Mouse (Mus musculus): Measurements from ENCODE around the gene Hspb6. TPM values are rescaled to one million over a fixed set of nuclear protein-coding genes. Genes with fewer than 3 reads are reported as not detected.

Gene Hspb6
- 6.5 TPM for polyA plus RNA-seq (2014; fragmentation: Illumina TruSeq; extraction: RNeasy Lipid Tissue Mini Kit (QIAGEN cat#74804); ENCODE audit: low read depth, low replicate concordance)

DNA sequence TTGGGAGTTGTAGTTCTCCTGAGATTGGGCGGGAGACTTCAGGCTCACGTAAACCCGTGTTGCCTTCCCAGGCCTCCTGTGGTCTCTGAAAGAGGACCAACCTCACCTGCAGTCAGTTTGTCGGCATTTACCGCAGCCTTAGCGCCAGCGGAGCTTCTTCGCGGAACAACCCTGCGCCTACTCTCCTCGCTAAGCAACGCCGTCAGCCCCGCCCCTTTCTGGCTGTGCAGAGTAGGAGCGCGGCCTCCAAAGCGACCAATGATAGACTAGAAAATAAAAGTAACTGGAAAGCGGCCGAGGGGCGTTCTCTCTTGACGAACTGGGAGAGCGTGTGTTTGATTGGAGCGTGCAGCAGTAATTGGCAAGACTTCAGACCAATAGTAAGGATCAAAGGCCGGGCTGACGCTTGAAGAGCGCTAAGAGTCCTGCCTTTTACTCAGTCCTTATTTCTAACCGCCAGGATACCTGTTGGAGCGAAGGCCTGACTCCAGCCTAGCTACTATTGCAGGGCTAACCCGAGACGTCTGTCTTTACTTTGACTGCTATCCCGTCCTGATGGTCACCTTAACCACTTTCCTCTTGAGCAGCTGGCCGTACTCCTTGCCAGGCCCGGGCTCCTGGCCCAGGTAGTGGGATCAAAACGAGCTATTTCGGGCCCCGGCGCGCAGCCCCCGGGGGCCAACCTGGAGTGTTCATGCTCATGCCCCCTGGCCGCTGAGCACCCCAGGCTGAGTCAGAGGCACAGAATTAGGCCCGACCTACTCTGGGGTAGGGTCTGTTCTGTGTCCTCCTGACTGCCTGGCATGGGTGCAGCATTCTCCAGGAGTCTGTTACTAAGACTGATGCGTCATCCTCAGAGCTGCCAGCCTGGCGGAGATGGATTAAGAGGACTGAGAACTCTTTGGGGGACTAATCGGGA is at the start of gene Hspb6, which contains the start of gene Proser3:
Gene Hspb6, plus strand, starts transcription at position 77 of the 919 bp plus-strand sequence.
Gene Proser3, minus strand, starts transcription at position 198 of the 919 bp plus-strand sequence.

DNA sequence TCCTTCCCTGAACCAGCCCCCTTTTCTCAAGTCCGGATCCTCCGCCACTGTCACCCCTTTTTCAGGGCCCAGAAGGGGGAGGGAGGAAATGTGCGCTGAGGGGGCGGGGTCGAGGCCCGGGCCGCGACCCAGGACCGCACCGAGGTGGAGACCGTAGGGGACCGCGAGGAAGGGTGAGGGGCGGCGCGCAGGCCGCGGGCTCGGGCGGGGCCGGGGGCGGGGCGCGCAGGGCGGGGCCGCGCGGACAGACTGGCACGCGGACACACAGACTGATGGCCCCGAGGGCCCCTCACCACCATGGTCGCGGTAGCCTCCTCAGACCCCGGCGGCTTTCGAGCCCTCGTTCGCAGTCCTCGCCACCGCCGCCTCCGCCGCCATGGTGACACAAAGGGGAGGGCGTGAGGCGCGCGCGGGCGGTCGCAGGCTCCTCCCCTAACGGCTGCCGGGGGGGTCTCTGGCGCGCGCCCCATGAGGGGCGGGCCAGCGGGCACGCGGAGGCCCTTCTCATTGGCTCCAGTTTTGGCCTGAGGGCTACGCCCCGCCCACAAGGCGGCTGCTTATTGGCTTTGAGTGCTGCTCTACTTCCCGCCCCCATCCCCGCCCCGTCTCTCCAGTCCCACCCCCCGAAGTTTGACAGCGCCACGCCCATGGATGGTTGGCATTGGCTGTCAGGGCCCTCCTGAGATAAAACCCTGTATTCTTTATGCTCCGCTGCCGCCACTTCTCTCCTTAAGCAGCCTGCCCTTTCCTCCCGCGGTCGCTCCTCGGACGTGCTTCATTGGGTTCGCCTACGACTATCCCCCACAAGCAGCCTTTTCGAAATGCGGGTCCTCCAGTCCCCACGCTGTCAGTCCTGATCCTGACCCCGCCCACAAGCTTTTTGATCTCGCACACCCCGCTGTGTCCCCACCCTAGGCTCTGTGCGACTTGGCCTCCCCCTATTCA is 17.1 kb upstream of the Hspb6 start, which contains the start of gene Arhgap33:
Gene Arhgap33, minus strand, starts transcription at position 428 of the 945 bp plus-strand sequence.

DNA sequence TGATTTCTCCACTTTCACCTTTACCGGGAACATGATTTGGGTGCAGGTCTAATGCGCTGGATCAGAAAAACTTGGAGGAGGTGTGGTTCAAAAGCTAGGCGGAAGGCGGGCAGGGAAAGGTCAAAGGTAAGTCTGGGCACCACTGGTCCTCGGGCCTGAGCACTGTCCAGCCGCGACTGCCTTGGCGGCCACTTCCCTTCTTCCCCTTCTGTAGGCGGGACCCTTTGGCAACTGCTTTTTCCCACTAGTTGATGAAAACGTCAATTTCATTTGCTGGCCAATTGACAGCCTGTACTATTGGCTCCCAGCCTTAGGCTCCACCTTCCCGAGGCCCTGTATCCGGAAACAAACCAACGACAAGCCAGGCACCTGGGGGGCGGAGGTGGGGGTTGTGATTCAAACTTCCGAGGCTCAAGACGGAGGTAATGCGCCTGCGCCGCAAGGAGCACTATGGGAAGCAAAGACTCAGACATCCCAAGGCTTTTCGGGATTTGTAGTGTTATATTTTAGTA is 7.5 kb downstream of the Hspb6 start, which contains the start of gene Lin37:
Gene Lin37, minus strand, starts transcription at position 396 of the 512 bp plus-strand sequence.

DNA sequence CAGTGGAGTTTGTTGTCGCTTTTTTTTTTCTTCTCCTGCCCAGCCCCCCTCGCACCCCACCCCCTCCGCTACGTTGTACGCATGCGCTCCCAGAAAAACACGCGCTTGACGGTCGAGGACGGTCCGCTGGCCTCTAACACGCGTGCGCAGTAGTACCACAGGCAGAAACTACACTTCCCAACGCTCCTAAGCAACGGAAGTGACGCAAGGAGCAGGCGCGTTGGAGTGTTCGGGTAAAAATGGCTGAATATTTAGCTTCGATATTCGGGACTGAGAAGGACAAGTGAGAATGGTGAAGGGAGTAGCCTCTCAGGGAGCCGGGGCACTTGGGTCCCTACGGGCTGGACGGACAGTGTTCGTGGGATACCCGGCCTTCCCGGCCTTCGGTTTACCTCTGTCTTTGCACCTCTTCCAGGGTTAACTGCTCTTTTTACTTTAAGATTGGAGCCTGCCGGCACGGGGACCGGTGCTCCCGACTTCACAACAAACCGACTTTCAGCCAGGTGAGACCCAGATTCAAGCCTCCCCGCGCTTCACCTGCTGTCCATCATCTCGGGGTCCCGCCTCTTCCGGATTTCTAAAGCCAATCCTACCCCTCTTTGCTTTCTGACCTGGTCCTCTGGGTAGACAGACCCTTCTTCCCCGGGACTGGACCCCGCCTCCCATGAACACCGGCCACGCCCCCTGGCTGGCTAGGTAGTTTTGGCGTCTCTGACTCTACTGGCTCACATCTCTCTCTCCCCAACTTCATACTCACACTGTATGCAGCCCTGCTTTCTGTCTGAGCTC is 11.3 kb downstream of the Hspb6 start, which contains the start of the genes U2af1l4, Gm49396 and Psenen:
Gene U2af1l4, plus strand, starts transcription at position 185 of the 789 bp plus-strand sequence.
Gene Gm49396, plus strand, starts transcription at position 228 of the 789 bp plus-strand sequence.
Gene Psenen, minus strand, starts transcription at position 511 of the 789 bp plus-strand sequence.

GRCm38 (mm10) chr7:30564970-30565571 is 13.1 kb downstream of the Hspb6 start, which contains the start of gene Igflr1:
Gene Igflr1, plus strand, starts transcription at chr7:30565427.

DNA sequence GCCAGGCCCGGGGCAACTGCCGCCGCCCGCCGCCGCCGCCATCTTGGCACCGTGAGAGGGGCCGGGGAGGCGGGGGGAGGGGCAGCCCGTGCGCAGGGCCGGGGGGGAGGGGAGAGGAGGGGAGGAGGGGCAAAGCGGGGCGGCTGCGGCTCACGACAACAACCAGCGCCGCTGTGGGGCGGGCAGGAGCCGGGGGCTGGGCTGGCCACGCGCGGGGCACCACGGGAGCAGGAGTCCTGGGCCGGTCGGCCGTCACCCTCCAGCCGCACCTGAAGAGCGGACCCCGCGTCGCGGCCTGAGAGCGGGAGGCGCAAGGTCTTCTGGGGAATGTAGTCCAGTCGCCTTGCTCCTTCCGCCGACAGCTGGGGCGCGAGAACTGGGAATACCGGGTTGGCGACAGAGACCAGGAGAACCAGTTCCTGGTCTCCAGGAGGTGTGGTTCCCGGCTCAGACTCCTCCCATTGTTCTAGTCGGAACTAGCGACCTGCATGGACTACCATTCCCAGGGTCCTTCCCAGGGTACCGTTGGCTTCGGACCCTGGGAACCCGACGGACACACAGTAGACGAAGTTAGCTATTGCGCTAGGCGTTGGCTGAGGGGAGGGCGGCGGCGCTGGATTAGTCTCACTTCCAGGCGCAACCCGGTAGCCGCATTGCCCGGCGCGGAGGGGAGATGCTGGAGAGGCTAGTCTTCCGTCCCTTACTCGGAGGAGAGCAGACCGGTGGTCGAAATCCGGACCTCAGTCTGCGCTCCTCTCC is 36.9 kb downstream of the Hspb6 start, which contains the start of gene Kmt2b:
Gene Kmt2b, minus strand, starts transcription at position 51 of the 759 bp plus-strand sequence.

GRCm38 (mm10) chr7:30598786-30599185 is 46.8 kb downstream of the Hspb6 start, which contains the start of gene Zbtb32:
Gene Zbtb32, minus strand, starts transcription at chr7:30598909.

Other genes starting within 250 kb of the Hspb6 start
- 4.7 TPM for gene Alkbh6, start 243.5 kb upstream of the Hspb6 start, polyA plus RNA-seq (2014; fragmentation: Illumina TruSeq; extraction: RNeasy Lipid Tissue Mini Kit (QIAGEN cat#74804); ENCODE audit: low read depth, low replicate concordance)
- gene Syne4, start 237.4 kb upstream of the Hspb6 start, polyA plus RNA-seq (2014; fragmentation: Illumina TruSeq; extraction: RNeasy Lipid Tissue Mini Kit (QIAGEN cat#74804); ENCODE audit: low read depth, low replicate concordance), result 5.0 TPM
- gene E130208F15Rik, start 230.4 kb upstream of the Hspb6 start, polyA plus RNA-seq (2014; fragmentation: Illumina TruSeq; extraction: RNeasy Lipid Tissue Mini Kit (QIAGEN cat#74804); ENCODE audit: low read depth, low replicate concordance), result 1.4 TPM
- 5.7 TPM for gene Sdhaf1, start 228.3 kb upstream of the Hspb6 start, polyA plus RNA-seq (2014; fragmentation: Illumina TruSeq; extraction: RNeasy Lipid Tissue Mini Kit (QIAGEN cat#74804); ENCODE audit: low read depth, low replicate concordance)
- gene Lrfn3, start 189.4 kb upstream of the Hspb6 start, polyA plus RNA-seq (2014; fragmentation: Illumina TruSeq; extraction: RNeasy Lipid Tissue Mini Kit (QIAGEN cat#74804); ENCODE audit: low read depth, low replicate concordance), result 0.69 TPM
- 0.97 TPM for gene Tyrobp, start 138.4 kb upstream of the Hspb6 start, polyA plus RNA-seq (2014; fragmentation: Illumina TruSeq; extraction: RNeasy Lipid Tissue Mini Kit (QIAGEN cat#74804); ENCODE audit: low read depth, low replicate concordance)
- gene Hcst, start 132.3 kb upstream of the Hspb6 start, polyA plus RNA-seq (2014; fragmentation: Illumina TruSeq; extraction: RNeasy Lipid Tissue Mini Kit (QIAGEN cat#74804); ENCODE audit: low read depth, low replicate concordance), result not detected
- not detected for gene Nfkbid, start 130.4 kb upstream of the Hspb6 start, polyA plus RNA-seq (2014; fragmentation: Illumina TruSeq; extraction: RNeasy Lipid Tissue Mini Kit (QIAGEN cat#74804); ENCODE audit: low read depth, low replicate concordance)
- 1.6 TPM for gene Aplp1, start 106.6 kb upstream of the Hspb6 start, polyA plus RNA-seq (2014; fragmentation: Illumina TruSeq; extraction: RNeasy Lipid Tissue Mini Kit (QIAGEN cat#74804); ENCODE audit: low read depth, low replicate concordance)
- gene Kirrel2, start 94.5 kb upstream of the Hspb6 start, polyA plus RNA-seq (2014; fragmentation: Illumina TruSeq; extraction: RNeasy Lipid Tissue Mini Kit (QIAGEN cat#74804); ENCODE audit: low read depth, low replicate concordance), result not detected
- gene Nphs1, start 93.9 kb upstream of the Hspb6 start, polyA plus RNA-seq (2014; fragmentation: Illumina TruSeq; extraction: RNeasy Lipid Tissue Mini Kit (QIAGEN cat#74804); ENCODE audit: low read depth, low replicate concordance), result 3.5 TPM
- 2.5 TPM for gene Prodh2, start 58.6 kb upstream of the Hspb6 start, polyA plus RNA-seq (2014; fragmentation: Illumina TruSeq; extraction: RNeasy Lipid Tissue Mini Kit (QIAGEN cat#74804); ENCODE audit: low read depth, low replicate concordance)
- gene Arhgap33, start 17.1 kb upstream of the Hspb6 start, polyA plus RNA-seq (2014; fragmentation: Illumina TruSeq; extraction: RNeasy Lipid Tissue Mini Kit (QIAGEN cat#74804); ENCODE audit: low read depth, low replicate concordance), result 0.12 TPM
- 0.81 TPM for gene Proser3, start 121 bp downstream of the Hspb6 start, polyA plus RNA-seq (2014; fragmentation: Illumina TruSeq; extraction: RNeasy Lipid Tissue Mini Kit (QIAGEN cat#74804); ENCODE audit: low read depth, low replicate concordance)
- not detected for gene Lin37, start 7.7 kb downstream of the Hspb6 start, polyA plus RNA-seq (2014; fragmentation: Illumina TruSeq; extraction: RNeasy Lipid Tissue Mini Kit (QIAGEN cat#74804); ENCODE audit: low read depth, low replicate concordance)
- gene U2af1l4, start 11.1 kb downstream of the Hspb6 start, polyA plus RNA-seq (2014; fragmentation: Illumina TruSeq; extraction: RNeasy Lipid Tissue Mini Kit (QIAGEN cat#74804); ENCODE audit: low read depth, low replicate concordance), result 15.9 TPM
- 2.1 TPM for gene Gm49396, start 11.2 kb downstream of the Hspb6 start, polyA plus RNA-seq (2014; fragmentation: Illumina TruSeq; extraction: RNeasy Lipid Tissue Mini Kit (QIAGEN cat#74804); ENCODE audit: low read depth, low replicate concordance)
- gene Psenen, start 11.4 kb downstream of the Hspb6 start, polyA plus RNA-seq (2014; fragmentation: Illumina TruSeq; extraction: RNeasy Lipid Tissue Mini Kit (QIAGEN cat#74804); ENCODE audit: low read depth, low replicate concordance), result 24.8 TPM
- not detected for gene Igflr1, start 13.2 kb downstream of the Hspb6 start, polyA plus RNA-seq (2014; fragmentation: Illumina TruSeq; extraction: RNeasy Lipid Tissue Mini Kit (QIAGEN cat#74804); ENCODE audit: low read depth, low replicate concordance)
- gene Kmt2b, start 36.5 kb downstream of the Hspb6 start, polyA plus RNA-seq (2014; fragmentation: Illumina TruSeq; extraction: RNeasy Lipid Tissue Mini Kit (QIAGEN cat#74804); ENCODE audit: low read depth, low replicate concordance), result 2.1 TPM
- gene Zbtb32, start 46.7 kb downstream of the Hspb6 start, polyA plus RNA-seq (2014; fragmentation: Illumina TruSeq; extraction: RNeasy Lipid Tissue Mini Kit (QIAGEN cat#74804); ENCODE audit: low read depth, low replicate concordance), result not detected
- gene Upk1a, start 60.7 kb downstream of the Hspb6 start, polyA plus RNA-seq (2014; fragmentation: Illumina TruSeq; extraction: RNeasy Lipid Tissue Mini Kit (QIAGEN cat#74804); ENCODE audit: low read depth, low replicate concordance), result not detected
- gene Cox6b1, start 74.0 kb downstream of the Hspb6 start, polyA plus RNA-seq (2014; fragmentation: Illumina TruSeq; extraction: RNeasy Lipid Tissue Mini Kit (QIAGEN cat#74804); ENCODE audit: low read depth, low replicate concordance), result 1,773 TPM
- gene Etv2, start 83.7 kb downstream of the Hspb6 start, polyA plus RNA-seq (2014; fragmentation: Illumina TruSeq; extraction: RNeasy Lipid Tissue Mini Kit (QIAGEN cat#74804); ENCODE audit: low read depth, low replicate concordance), result not detected
- 0.40 TPM for gene Rbm42, start 98.1 kb downstream of the Hspb6 start, polyA plus RNA-seq (2014; fragmentation: Illumina TruSeq; extraction: RNeasy Lipid Tissue Mini Kit (QIAGEN cat#74804); ENCODE audit: low read depth, low replicate concordance)
- 1.5 TPM for gene Haus5, start 112.8 kb downstream of the Hspb6 start, polyA plus RNA-seq (2014; fragmentation: Illumina TruSeq; extraction: RNeasy Lipid Tissue Mini Kit (QIAGEN cat#74804); ENCODE audit: low read depth, low replicate concordance)
- not detected for gene Pmis2, start 119.4 kb downstream of the Hspb6 start, polyA plus RNA-seq (2014; fragmentation: Illumina TruSeq; extraction: RNeasy Lipid Tissue Mini Kit (QIAGEN cat#74804); ENCODE audit: low read depth, low replicate concordance)
- not detected for gene 2200002J24Rik, start 146.7 kb downstream of the Hspb6 start, polyA plus RNA-seq (2014; fragmentation: Illumina TruSeq; extraction: RNeasy Lipid Tissue Mini Kit (QIAGEN cat#74804); ENCODE audit: low read depth, low replicate concordance)
- gene Atp4a, start 160.0 kb downstream of the Hspb6 start, polyA plus RNA-seq (2014; fragmentation: Illumina TruSeq; extraction: RNeasy Lipid Tissue Mini Kit (QIAGEN cat#74804); ENCODE audit: low read depth, low replicate concordance), result 6.0 TPM
- 25.1 TPM for gene Tmem147, start 177.4 kb downstream of the Hspb6 start, polyA plus RNA-seq (2014; fragmentation: Illumina TruSeq; extraction: RNeasy Lipid Tissue Mini Kit (QIAGEN cat#74804); ENCODE audit: low read depth, low replicate concordance)
- gene Gapdhs, start 191.5 kb downstream of the Hspb6 start, polyA plus RNA-seq (2014; fragmentation: Illumina TruSeq; extraction: RNeasy Lipid Tissue Mini Kit (QIAGEN cat#74804); ENCODE audit: low read depth, low replicate concordance), result not detected
- gene Sbsn, start 199.3 kb downstream of the Hspb6 start, polyA plus RNA-seq (2014; fragmentation: Illumina TruSeq; extraction: RNeasy Lipid Tissue Mini Kit (QIAGEN cat#74804); ENCODE audit: low read depth, low replicate concordance), result 0.24 TPM
- gene Dmkn, start 211.6 kb downstream of the Hspb6 start, polyA plus RNA-seq (2014; fragmentation: Illumina TruSeq; extraction: RNeasy Lipid Tissue Mini Kit (QIAGEN cat#74804); ENCODE audit: low read depth, low replicate concordance), result not detected
- not detected for gene Krtdap, start 235.7 kb downstream of the Hspb6 start, polyA plus RNA-seq (2014; fragmentation: Illumina TruSeq; extraction: RNeasy Lipid Tissue Mini Kit (QIAGEN cat#74804); ENCODE audit: low read depth, low replicate concordance)